Mouse (Mus musculus) neural tube, embryonic 15.5 days (tissue): ENCODE results near the gene Cdc25b. TPM values are rescaled to one million over a fixed set of nuclear protein-coding genes. Genes with fewer than 3 reads are reported as not detected.
"Not testable (repeated sequence)": the region's sequence is repeated elsewhere in the genome, so short reads cannot be mapped to it uniquely, and the experiment has no call there.

ENCODE experiments used
- ATAC-seq: fragments of 200-750 bp; cut with Nextera tagmentation; 2 replicates; pipeline ENCODE4 v1.8.0; 2017; ENCODE audit warnings: mild to moderate bottlenecking, moderate TSS enrichment, moderate library complexity; ENCODE audit not compliant: low FRiP score
- H3K27ac ChIP-seq: fragments of 300-500 bp; sonication (generic); replicated peaks from 2 replicates; pipeline ENCODE4 v1.5.1; 2015; ENCODE audit warnings: mild to moderate bottlenecking, inconsistent platforms
- H3K27me3 ChIP-seq: fragments of 300-500 bp; sonication (generic); replicated peaks from 2 replicates; pipeline ENCODE4 v1.6.1; 2015; ENCODE audit warnings: inconsistent platforms
- H3K36me3 ChIP-seq: fragments of 300-500 bp; sonication (generic); 2 replicates; pipeline ENCODE4 v1.6.1; 2015; ENCODE audit warnings: inconsistent platforms
- H3K4me1 ChIP-seq: fragments of 300-500 bp; sonication (generic); 2 replicates; pipeline ENCODE4 v1.6.1; 2015; ENCODE audit warnings: inconsistent platforms
- H3K4me2 ChIP-seq: fragments of 300-500 bp; sonication (generic); 2 replicates; pipeline ENCODE4 v1.6.1; 2015; ENCODE audit warnings: inconsistent platforms, mild to moderate bottlenecking, moderate library complexity
- H3K4me3 ChIP-seq: fragments of 300-500 bp; sonication (generic); replicated peaks from 2 replicates; pipeline ENCODE4 v1.5.1; 2015; ENCODE audit warnings: mild to moderate bottlenecking, inconsistent platforms
- H3K9ac ChIP-seq: fragments of 300-500 bp; sonication (generic); replicated peaks from 2 replicates; pipeline ENCODE4 v1.6.1; 2015; ENCODE audit warnings: mild to moderate bottlenecking, inconsistent platforms
- H3K9me3 ChIP-seq: fragments of 300-500 bp; sonication (generic); replicated peaks from 2 replicates; pipeline ENCODE4 v1.6.1; 2016; ENCODE audit warnings: inconsistent platforms
- WGBS: fragments of 180-500 bp; shearing (Covaris S2); methylation state at CpG from one replicate; pipeline ENCODE4 v1.1.7; 2015; ENCODE audit warnings: mixed read lengths; 5-methylcytosine and 5-hydroxymethylcytosine counted together
- polyA plus RNA-seq: library from polyadenylated mRNA; unstranded; fragments of >200 nt; fragmentation: Nextera tagmentation; extraction: Ambion mirVana; gene quantifications from 2 replicates; pipeline ENCODE4 v1.2.1, GENCODE M21; 2015

The Cdc25b gene
- polyA plus RNA-seq, 1 experiment from 2014 or later: 21.0 TPM

DNA sequence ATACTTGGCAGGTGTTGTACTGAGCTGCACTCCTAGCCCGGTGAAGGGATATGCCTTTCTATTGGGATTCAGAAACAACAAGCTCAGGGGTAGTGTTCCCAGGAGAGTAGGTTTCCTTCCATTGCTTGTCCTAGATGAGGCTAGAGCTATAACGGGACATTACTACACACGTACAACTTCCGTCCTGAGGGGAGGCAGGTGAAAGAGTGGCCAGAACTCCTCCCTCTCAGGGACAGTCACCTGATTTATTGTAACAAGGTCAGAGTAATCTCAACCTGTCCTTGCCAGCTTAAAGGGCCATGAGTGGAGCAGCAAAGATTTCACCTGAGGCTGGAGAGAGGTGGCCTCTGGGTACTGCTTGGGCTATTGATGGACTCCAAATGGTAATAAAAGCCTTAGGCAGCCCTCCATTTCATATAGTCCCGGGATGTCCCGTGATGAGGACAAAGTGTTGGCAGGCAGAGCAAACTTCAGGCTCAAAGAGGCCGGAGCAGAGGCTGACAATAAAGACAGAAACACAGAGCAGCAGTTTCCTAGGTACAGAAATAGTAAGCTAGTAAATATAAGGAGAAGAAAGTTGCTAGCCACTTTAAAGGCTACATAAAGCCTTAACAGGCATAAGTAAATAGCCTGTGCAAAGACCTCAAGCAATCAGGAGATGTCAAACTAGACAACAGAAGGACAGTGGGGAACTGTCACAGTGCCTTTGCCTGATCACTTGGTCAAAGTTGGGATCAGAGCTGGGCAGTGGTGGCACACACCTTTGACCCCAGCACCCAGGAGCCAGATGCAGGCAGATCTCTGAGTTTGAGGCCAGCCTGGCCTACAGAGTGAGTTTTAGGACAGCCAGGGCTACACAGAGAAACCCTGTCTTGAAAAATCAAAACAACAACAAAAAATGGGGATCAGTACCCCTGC is 29.5 kb downstream of the Cdc25b start:
- 82% methylated on average over 7 of the region's 7 CpGs for WGBS
- Histone ChIP-seq H3K27ac (no peak overlapping the region), H3K4me2 (no peak overlapping the region), H3K9ac (no peak overlapping the region), H3K4me1 (peaks cover 7% of the 10 kb centered on the region), H3K36me3 (peaks cover 12% of the 10 kb centered on the region; the same call in 1 of the 2 replicates), H3K27me3 (no peaks in the 10 kb centered on the region), H3K9me3 (no peaks in the 10 kb centered on the region), H3K4me3 (no peak overlapping the region)
- no peak for ATAC-seq

DNA sequence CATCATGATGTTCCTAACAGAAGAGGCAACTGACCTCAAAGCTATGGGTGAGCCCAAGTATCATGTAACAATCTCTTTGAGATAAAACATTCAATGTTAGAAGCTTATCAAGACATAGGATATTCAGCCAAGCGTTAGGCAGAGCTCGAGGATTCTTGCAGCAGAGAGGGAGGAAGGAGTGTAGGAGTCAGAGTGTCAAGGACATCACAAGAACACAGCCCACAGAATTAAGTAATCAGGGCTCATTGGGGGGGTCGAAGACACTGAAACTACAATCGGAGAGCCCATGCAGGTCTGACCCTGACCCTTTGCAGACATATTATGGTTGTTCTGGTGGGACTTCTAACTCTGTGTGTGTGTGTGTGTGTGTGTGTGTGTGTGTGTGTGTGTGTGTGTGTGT is 33.3 kb downstream of the Cdc25b start:
- H3K4me3 ChIP-seq: no peak overlapping the region
- no peak overlapping the region for H3K4me2 ChIP-seq
- WGBS: 81% methylated on average over 4 of the region's 4 CpGs
- no peaks in the 10 kb centered on the region for H3K27me3 ChIP-seq
- ATAC-seq: no peak
- no peaks in the 10 kb centered on the region for H3K9me3 ChIP-seq
- no peak overlapping the region for H3K9ac ChIP-seq
- H3K4me1 ChIP-seq: no peaks in the 10 kb centered on the region
- no peaks in the 10 kb centered on the region for H3K36me3 ChIP-seq
- no peak overlapping the region for H3K27ac ChIP-seq

DNA sequence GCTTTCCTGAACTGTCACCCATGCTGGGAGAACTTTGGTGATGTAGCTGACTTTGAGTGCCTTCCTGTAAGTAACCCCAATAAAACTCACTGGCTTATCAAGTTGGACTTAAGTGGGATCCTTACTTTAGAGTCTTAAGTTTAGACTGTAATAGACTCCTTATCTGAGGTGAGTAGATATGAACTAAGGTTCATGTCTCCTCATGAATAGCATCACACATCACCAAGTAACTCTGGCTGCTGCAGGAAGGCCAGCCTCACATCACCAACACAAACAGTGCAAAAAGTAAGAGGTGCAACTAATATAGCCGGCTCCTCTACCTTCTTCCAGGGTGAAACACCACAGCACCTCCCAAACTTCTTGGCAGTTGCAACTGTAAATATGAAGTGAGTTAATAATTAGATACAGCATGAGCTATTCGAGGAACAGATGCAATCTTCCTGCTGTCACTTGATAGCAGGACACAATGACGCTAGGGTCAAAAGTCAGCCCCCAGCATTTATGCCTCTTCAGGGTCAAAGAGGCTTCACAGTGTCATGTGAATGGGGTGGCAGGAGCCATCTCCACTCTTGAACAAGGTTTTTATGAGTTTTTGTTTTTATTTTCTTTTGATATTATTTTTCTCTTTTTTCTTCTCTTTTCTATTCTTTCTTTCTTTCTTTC is 35.2 kb downstream of the Cdc25b start:
- H3K27ac ChIP-seq: no peak overlapping the region

DNA sequence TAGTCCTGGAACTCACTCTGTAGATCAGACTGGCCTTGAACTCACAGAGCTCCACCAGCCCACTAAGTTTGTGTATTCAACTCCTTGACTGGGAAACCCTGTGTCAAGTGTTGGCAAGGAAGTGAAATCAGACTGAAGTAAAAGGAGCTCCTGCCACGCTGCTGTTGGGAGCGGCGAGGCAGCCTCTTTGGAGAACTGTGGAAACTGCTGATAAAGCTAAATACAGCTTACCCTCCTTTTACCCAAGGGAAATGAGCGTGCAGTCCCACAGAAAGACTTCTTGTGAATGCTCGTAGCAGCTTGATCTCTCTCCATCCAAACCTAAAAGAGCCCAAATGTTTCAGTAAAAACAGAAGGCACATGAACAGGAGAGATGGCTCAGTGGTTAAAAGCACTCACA is 35.8 kb downstream of the Cdc25b start:
- Histone ChIP-seq H3K9ac (no peak overlapping the region), H3K4me3 (no peak overlapping the region), H3K4me1 (no peaks in the 10 kb centered on the region), H3K4me2 (no peak overlapping the region), H3K27ac (no peak overlapping the region), H3K27me3 (no peaks in the 10 kb centered on the region), H3K36me3 (no peaks in the 10 kb centered on the region), H3K9me3 (no peaks in the 10 kb centered on the region)
- 62% methylated on average over 5 of the region's 5 CpGs for WGBS
- no peak for ATAC-seq

More for the DNA sequence above, 35.2 kb downstream of the Cdc25b start:
- Histone ChIP-seq H3K9ac (no peak overlapping the region), H3K36me3 (no peaks in the 10 kb centered on the region), H3K4me1 (no peaks in the 10 kb centered on the region), H3K9me3 (no peaks in the 10 kb centered on the region), H3K4me2 (no peak overlapping the region), H3K27me3 (no peaks in the 10 kb centered on the region), H3K4me3 (no peak overlapping the region)
- WGBS: 84% methylated on average over 3 of the region's 3 CpGs
- no peak for ATAC-seq

DNA sequence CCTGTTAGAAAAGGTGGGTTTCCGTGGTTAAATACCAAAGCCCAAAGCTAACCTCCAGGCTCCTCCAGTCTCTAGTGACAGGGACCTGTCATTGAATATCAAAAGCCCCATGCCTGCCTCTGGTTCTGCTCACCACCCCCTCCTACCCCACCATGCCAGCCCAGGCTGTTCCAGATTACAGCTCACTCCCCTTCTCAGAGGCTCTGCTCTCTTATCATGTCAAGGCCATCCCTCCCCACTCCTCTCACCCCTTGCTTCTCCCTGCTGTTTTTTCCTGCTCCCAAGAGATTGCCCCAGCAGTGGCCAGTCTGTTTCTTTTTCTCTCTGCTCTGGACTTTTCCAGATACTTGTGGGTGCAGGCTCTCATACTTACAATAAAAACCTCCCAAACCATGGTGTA is 36.8 kb downstream of the Cdc25b start:
- Histone ChIP-seq H3K9me3 (no peaks in the 10 kb centered on the region), H3K4me1 (no peaks in the 10 kb centered on the region), H3K4me3 (no peak overlapping the region), H3K27me3 (no peaks in the 10 kb centered on the region), H3K9ac (no peak overlapping the region), H3K36me3 (no peaks in the 10 kb centered on the region), H3K4me2 (no peak overlapping the region), H3K27ac (no peak overlapping the region)
- whole genome bisulfite sequencing: 58% methylated on average over 1 of the region's 1 CpGs
- ATAC-seq: no peak

DNA sequence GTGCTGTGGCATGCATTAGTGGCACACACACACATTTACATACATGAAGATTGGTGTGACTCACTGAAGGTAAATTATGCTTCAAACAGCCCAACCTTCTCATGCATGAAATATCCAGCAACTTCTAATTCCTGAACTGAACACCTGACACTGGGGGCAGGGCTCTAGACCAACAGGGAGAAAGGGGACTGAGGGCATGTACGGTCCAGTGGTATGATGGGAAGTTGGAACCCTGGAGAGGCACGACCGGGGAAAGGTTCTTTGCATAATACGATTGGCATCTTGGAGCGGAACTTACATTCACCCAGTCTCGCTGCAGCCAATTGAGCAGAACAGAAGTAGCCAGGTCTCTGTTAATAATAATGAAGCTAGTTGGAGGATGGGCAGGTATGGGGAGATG is 38.4 kb downstream of the Cdc25b start:
- 84% methylated on average over 6 of the region's 6 CpGs for WGBS
- Histone ChIP-seq H3K4me3 (no peak overlapping the region), H3K4me1 (no peaks in the 10 kb centered on the region), H3K27ac (no peak overlapping the region), H3K4me2 (no peak overlapping the region), H3K36me3 (no peaks in the 10 kb centered on the region), H3K9ac (no peak overlapping the region), H3K27me3 (no peaks in the 10 kb centered on the region), H3K9me3 (no peaks in the 10 kb centered on the region)
- ATAC-seq: no peak

DNA sequence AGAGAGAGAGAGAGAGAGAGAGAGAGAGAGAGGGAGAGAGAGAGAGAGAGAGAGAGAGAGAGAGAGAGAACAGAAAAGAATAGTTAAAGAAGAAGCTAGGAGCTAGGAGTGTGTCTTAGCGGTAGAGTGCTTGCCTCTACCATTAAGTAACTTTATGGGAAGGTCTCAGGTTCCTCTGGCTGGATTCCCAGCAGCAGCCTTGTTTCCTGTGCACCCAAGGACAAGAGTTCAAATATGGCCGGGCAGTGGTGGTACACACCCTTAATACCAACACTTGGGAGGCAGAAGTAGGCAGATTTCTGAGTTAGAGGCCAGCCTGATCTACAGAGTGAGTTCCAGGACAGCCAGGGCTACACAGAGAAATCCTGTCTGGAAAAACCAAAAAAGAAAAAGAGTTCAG is 39.9 kb downstream of the Cdc25b start:
- not testable (repeated sequence) for H3K36me3 ChIP-seq, H3K27ac ChIP-seq, H3K9me3 ChIP-seq, H3K27me3 ChIP-seq, H3K4me2 ChIP-seq, H3K4me3 ChIP-seq, ATAC-seq, H3K4me1 ChIP-seq, H3K9ac ChIP-seq
- WGBS: 82% methylated on average over 2 of the region's 2 CpGs

DNA sequence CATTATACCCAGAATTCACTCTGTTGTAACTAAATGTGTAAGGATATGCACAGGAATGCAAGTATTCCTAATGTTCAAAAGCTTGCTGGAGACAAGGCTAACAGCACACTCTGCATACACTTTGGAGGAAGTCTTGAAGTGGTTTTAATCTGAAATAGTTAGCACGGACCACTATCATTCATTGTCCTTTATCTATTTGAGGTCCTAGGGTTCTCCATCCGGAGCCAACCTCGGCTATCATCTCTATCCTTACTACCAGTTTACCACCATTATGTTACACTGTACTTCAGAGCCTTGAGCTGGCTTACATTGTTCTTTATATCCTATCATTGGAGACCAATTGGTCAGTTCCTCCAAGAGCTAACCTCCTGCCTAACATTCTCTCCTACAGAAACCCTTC is 40.5 kb downstream of the Cdc25b start:
- H3K9me3 ChIP-seq: no peaks in the 10 kb centered on the region
- no peaks in the 10 kb centered on the region for H3K36me3 ChIP-seq
- H3K4me3 ChIP-seq: no peak overlapping the region
- H3K4me2 ChIP-seq: no peak overlapping the region
- 94% methylated on average over 3 of the region's 3 CpGs for WGBS
- no peak for ATAC-seq
- no peaks in the 10 kb centered on the region for H3K27me3 ChIP-seq
- H3K9ac ChIP-seq: no peak overlapping the region
- H3K27ac ChIP-seq: no peak overlapping the region
- no peaks in the 10 kb centered on the region for H3K4me1 ChIP-seq

DNA sequence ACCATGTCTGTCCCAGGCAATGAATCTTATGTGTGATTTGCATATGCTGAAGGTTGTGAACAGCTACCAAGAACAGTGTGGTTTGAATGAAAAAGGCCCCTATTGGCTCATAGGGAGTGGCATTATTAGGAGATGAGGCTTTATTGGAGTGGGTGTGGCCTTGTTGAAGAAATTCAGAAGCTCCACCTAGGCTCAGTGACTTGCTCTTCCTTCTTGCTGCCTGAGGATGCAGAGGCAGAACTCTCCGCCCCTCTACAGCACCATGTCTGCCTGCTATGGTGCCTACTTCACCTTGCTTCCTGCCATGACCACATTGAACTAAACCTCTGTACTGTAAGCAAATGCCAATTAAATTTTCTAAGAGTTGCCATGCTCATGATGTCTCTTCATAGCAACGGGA is 45.8 kb downstream of the Cdc25b start:
- ATAC-seq: no peak
- Histone ChIP-seq H3K9me3 (no peaks in the 10 kb centered on the region), H3K4me1 (peaks cover 18% of the 10 kb centered on the region), H3K9ac (no peak overlapping the region), H3K27ac (no peak overlapping the region), H3K4me2 (no peak overlapping the region), H3K4me3 (no peak overlapping the region), H3K27me3 (no peaks in the 10 kb centered on the region), H3K36me3 (no peaks in the 10 kb centered on the region)
- 75% methylated on average over 2 of the region's 2 CpGs for WGBS

DNA sequence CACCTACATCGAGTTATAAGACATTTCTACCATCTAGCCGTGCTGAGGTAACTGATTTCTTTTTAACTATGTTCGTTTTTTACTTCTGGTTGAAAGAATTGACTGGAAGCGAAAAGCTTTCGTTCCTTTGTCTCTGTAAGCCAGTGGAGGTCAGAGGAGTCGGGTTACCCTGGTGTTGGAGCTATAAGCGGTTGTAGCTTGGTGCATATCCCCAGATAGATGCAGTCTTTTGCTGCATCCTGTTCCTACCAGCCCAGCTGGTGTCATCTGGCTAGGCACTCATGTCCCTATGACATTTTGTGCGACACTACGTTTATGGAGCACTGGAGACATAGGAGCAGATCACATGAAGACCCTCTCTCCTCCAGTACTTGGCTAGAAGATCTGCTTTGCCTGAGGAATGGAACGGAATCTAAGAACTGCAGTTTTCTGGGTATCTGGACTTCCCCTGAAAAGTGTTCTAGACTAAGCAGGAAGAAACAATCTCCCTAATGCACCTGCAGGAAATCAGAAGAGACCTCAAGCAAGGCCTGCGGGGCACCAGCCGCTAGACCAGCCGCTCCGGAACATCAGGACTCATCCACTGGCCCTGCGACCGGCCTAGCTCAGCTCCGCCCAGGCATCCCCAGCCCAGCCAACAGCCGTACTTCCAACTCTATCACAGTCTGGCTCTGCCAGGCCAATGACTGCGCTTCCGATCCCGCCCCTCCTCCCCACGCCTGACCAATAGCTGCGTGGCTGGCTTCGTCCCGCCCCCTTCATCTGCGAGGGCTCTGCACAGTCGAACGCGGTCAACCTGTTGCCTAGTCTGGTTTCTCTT is 46.8 kb downstream of the Cdc25b start, which contains the start of gene Mavs:
TSS of gene Mavs (plus strand) at position 757 of the 820 bp plus-strand sequence.
- Histone ChIP-seq H3K4me3 (peak within 1 kb of the TSS; percentile 52), H3K27ac (peak within 1 kb of the TSS; percentile 62; the same call in 1 of the 2 replicates)
- WGBS: 12% methylated on average over 29 of the region's 29 CpGs

DNA sequence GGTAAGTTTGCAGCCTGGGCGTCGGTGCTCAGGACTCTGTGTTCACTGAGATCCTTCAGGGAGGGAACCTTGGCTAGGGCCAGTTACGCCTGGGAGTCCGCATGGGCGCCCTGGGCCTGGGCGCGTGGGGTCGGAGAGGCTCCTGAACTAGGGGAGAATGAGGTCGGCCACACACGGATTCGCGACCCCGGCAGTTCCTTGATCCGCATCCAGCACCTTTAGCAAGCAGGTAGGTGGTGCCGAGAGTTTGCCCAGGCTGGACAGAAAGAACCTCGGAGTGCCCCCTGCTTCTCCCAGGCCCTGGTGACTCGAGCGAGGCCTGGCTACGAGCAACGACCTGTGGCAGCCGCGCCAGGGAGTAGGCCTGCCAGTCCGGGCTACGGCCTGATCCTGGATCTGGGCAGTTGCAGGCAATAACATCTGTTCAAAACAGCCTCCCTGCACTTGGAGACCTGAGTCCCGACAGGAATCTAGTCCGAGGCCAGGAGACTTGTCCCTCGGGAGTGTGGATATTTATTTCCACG is 47.4 kb downstream of the Cdc25b start:
- Histone ChIP-seq H3K27me3 (no peaks in the 10 kb centered on the region), H3K36me3 (no peaks in the 10 kb centered on the region), H3K27ac (no peak overlapping the region), H3K9me3 (no peaks in the 10 kb centered on the region), H3K4me1 (peaks cover 18% of the 10 kb centered on the region), H3K9ac (peak overlapping the region; percentile 47), H3K4me3 (peak overlapping the region; percentile 52), H3K4me2 (peak overlapping the region; percentile 81)
- 12% methylated on average over 28 of the region's 28 CpGs for WGBS
- ATAC-seq: peak; percentile 32; the same call in 1 of the 2 replicates

More for the DNA sequence above, 46.8 kb downstream of the Cdc25b start, which contains the start of gene Mavs:
- ATAC-seq: peak; percentile 100
- peak within 1 kb of the TSS; percentile 81 for H3K4me2 ChIP-seq
- peaks cover 18% of the 10 kb centered on the region for H3K4me1 ChIP-seq
- H3K9ac ChIP-seq: peak within 1 kb of the TSS; percentile 47
- no peaks in the 10 kb centered on the region for H3K9me3 ChIP-seq
- H3K27me3 ChIP-seq: no peaks in the 10 kb centered on the region
- no peaks in the 10 kb centered on the region for H3K36me3 ChIP-seq
